Mouse (Mus musculus) megakaryocyte, embryonic 14.5 days (primary cell): Measurements from ENCODE around the gene Gfra1. TPM values are rescaled to one million over a fixed set of nuclear protein-coding genes. Genes with fewer than 3 reads are reported as not detected.

Experiments used
- H3K27me3 ChIP-seq: replicated peaks from 2 replicates; pipeline ENCODE3; 2012; ENCODE audit warnings: inconsistent platforms
- H3K36me3 ChIP-seq: replicated peaks from 2 replicates; pipeline ENCODE3; 2012; ENCODE audit warnings: low read length, inconsistent platforms, mixed read lengths
- H3K4me1 ChIP-seq: 2 replicates; pipeline ENCODE4 v1.6.1; 2012; ENCODE audit warnings: inconsistent platforms
- H3K4me3 ChIP-seq: replicated peaks from 2 replicates; pipeline ENCODE3; 2012; ENCODE audit warnings: moderate library complexity, mild to moderate bottlenecking, inconsistent platforms
- H3K9me3 ChIP-seq: 2 replicates; pipeline ENCODE4 v1.6.1; 2012; ENCODE audit warnings: inconsistent platforms
- FLI1 ChIP-seq: IDR thresholded peaks from 2 replicates; pipeline ENCODE4 v1.6.1; 2012; ENCODE audit warnings: low read length, inconsistent platforms, mixed read lengths
- GATA1 ChIP-seq: IDR thresholded peaks from 3 replicates; pipeline ENCODE4 v1.6.1; 2012; ENCODE audit warnings: mixed read lengths, low read length, inconsistent platforms, borderline replicate concordance
- polyA plus RNA-seq: library from polyadenylated mRNA; stranded (reverse); fragments of >175 nt; gene quantifications from 2 replicates; pipeline ENCODE4 v1.2.3, GENCODE M21; 2012; ENCODE audit warnings: low replicate concordance; ENCODE audit not compliant: insufficient read depth

Gfra1 gene
- polyA plus RNA-seq, 1 experiment: not detected

DNA sequence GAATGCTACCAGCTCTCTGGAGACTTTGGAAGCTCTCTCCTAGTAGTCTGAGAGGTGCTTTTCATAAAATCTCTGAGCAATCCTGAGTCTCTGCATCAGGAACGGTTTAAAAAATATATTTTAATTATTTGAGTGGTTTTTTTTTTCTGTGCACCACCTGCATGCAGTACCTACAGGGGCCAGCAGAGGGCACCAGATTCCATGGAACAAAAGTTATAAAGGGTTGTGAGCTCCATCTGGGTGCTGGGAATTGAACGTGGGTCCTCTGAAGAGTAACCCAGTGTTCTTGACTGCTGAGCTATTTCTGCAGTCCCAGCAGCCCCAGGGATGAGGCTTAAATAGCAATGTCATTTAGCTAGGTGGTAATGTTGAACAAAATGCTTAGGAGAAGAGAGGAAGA, 141.9 kb downstream of the Gfra1 start:
- TF ChIP-seq GATA1 (no peak), FLI1 (no peak)
- Histone ChIP-seq H3K36me3 (no peaks in the 10 kb centered on the region), H3K4me1 (no peaks in the 10 kb centered on the region), H3K9me3 (peaks cover 45% of the 10 kb centered on the region), H3K4me3 (no peak overlapping the region), H3K27me3 (no peaks in the 10 kb centered on the region)

DNA sequence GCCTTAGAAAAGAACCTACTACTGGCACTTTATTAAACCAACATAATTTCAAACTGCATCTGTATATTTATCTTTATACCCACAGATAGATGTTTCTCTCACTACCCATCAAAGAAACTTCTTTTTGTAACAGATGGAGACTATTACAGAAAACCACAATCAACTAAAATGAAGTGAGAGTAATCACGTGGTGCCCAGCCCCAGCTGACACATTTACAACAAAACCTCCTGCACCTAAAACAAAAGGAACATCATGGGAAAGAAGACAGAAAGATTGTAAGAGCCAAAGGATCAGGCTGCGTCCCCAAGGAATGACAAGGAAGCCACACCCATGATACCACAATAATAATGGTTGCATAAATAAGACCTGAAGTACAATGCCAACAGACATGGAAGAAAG, 143.2 kb downstream of the Gfra1 start:
- no peak for TF ChIP-seq FLI1
- Histone ChIP-seq H3K4me3 (no peak overlapping the region), H3K4me1 (no peaks in the 10 kb centered on the region), H3K27me3 (no peaks in the 10 kb centered on the region), H3K9me3 (peaks cover 45% of the 10 kb centered on the region), H3K36me3 (no peaks in the 10 kb centered on the region)

DNA sequence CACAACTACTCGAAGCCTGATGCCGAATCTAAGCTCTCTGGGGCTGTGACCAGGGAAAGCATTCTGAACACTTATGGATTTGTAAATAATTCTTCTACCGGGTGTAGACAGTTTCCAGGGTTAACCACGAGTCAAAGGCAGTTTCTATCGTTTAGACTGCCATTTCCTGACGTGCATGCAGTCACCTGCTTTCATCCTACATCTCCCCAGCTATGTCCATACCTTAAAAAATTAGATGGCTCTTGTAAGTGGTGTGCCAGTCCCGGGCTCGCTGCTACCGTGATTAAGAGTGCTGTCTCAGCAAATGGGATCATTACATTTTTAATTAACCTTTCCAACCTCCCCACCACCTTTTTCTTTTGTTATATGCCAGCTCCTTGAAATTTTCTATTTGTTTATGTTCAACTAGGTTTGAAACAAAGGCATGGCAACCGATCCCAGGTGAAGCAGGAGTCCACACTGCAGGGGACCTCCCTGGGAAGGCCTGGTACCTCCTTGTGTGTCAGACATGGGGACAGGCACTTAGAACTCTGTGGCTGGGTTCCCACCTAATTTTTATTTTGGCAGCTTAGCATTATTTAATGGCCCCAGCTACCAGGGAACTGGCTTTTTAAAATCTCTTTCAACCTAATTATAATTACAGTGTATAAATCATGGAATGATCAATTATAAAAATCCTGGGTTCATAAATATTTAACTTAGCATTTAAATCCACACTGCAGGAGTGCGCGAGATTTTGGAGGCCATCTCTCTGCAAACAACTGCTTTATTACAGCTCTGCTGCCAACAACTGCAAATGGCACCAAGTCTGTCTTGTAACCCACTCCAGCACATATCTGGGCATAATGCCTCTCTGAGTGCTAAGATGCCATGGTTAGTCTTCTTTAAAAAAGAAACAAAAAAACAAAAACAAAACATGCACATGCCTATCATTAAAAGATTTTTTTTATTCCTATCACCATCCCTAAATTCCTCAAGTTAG, 145.1 kb downstream of the Gfra1 start:
- peaks cover 33% of the 10 kb centered on the region for H3K9me3 ChIP-seq
- TF ChIP-seq GATA1 (no peak), FLI1 (no peak)

GRCm38 (mm10) chr19:58309620-58310275, 146.0 kb downstream of the Gfra1 start:
- no peaks in the 10 kb centered on the region for H3K36me3 ChIP-seq

More for the DNA sequence above, 145.1 kb downstream of the Gfra1 start:
- Histone ChIP-seq H3K4me3 (no peak overlapping the region), H3K36me3 (no peaks in the 10 kb centered on the region), H3K27me3 (no peaks in the 10 kb centered on the region), H3K4me1 (no peaks in the 10 kb centered on the region)

DNA sequence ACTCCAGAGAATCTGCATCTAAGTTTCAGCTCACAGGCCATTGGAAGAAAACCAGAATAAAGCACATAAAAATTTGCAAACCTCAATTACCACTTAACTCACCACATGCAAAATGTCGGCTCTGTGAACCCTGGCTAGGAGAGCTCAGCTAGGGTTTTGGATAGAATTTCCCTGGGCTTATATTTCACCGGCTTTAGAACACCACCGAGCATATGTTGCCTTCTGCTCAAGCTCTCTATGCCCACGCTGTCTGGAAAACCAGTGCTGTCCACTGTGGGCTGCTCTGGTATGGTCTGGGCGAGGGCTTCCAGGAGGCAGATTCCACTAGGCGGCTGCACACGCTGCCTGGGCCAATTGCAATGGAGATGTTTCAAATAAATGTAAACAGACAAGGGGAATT, 154.6 kb downstream of the Gfra1 start:
- no peaks in the 10 kb centered on the region for H3K36me3 ChIP-seq
- no peak for TF ChIP-seq FLI1
- TF ChIP-seq GATA1: no peak
- H3K4me3 ChIP-seq: no peak overlapping the region
- H3K9me3 ChIP-seq: peaks cover 11% of the 10 kb centered on the region
- peaks cover 26% of the 10 kb centered on the region for H3K27me3 ChIP-seq
- peaks cover 13% of the 10 kb centered on the region for H3K4me1 ChIP-seq

More at GRCm38 (mm10) chr19:58309620-58310275, 146.0 kb downstream of the Gfra1 start:
- no peaks in the 10 kb centered on the region for H3K4me1 ChIP-seq
- H3K27me3 ChIP-seq: no peaks in the 10 kb centered on the region
- no peak overlapping the region for H3K4me3 ChIP-seq
- peaks cover 24% of the 10 kb centered on the region for H3K9me3 ChIP-seq
- TF ChIP-seq FLI1: no peak
- no peak for TF ChIP-seq GATA1

DNA sequence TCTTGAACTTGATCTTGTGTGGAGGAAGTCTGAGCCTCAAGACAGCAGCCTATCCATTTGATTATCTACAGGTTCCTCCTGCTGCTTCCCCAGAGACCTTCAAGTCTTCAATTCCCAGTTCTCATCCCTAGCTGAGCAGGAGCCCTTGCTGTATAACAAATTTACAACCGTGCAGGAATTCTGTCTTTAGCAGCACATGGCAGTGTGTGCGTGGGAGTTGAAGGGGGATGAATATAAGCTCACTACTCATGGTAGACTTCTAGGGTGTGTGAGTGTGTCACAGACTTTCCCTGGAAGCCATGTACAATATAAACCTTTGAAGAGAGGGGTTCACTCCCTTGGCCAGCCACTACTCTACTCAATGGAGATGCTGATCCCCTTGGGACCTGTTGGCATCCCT, 157.8 kb downstream of the Gfra1 start:
- Histone ChIP-seq H3K4me1 (peaks cover 17% of the 10 kb centered on the region), H3K9me3 (peaks cover 24% of the 10 kb centered on the region), H3K4me3 (no peak overlapping the region), H3K27me3 (peaks cover 30% of the 10 kb centered on the region), H3K36me3 (no peaks in the 10 kb centered on the region)
- no peak for TF ChIP-seq FLI1
- TF ChIP-seq GATA1: no peak

GRCm38 (mm10) chr19:58296842-58297190, 158.9 kb downstream of the Gfra1 start:
- H3K9me3 ChIP-seq: peaks cover 26% of the 10 kb centered on the region
- TF ChIP-seq GATA1 (no peak), FLI1 (no peak)
- peaks cover 30% of the 10 kb centered on the region for H3K27me3 ChIP-seq
- H3K36me3 ChIP-seq: no peaks in the 10 kb centered on the region
- no peak overlapping the region for H3K4me3 ChIP-seq
- peaks cover 17% of the 10 kb centered on the region for H3K4me1 ChIP-seq

DNA sequence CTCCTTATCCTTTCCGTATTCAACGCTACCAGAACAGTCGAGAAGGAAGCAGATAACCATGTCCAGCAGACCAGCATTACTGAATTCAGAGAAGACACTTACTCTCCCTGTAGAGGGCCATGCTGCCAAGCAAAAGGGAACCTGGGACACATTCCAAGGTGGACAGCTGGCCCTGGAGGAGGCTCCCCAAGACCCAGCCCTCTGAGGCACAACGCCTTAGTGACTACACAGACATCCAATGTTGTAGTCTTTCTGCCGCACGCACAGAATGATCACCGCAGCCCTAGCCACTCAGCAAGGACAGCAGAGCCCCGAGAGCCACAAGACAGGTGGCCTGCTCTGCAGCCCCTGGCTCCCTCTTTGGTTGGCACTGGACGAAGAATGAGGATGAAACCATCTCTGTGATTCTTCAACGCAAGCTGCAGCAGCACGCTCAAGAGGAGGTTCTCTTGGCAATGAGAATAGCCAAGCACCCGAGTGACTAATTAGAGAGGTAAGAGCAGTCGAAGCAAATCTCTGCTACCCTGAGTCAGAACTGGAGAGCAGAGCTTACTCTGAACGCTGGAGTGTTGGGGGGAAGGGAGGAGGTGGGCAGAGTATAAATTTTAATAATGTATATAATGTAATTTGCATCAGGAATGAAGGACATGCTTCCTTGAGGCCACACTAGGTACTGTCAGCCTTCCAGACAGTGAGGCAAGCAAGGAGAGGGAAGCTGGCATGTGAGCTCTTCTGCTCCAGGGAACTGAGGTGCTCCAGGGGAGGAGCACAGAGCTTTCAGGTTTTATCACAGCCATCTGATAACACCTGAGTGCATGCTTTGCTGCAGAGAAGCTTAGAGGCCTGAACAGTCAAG, 159.5 kb downstream of the Gfra1 start:
- H3K4me1 ChIP-seq: peaks cover 17% of the 10 kb centered on the region
- TF ChIP-seq GATA1: no peak
- TF ChIP-seq FLI1: no peak
- no peaks in the 10 kb centered on the region for H3K36me3 ChIP-seq
- no peak overlapping the region for H3K4me3 ChIP-seq
- peaks cover 30% of the 10 kb centered on the region for H3K27me3 ChIP-seq
- H3K9me3 ChIP-seq: peaks cover 20% of the 10 kb centered on the region

GRCm38 (mm10) chr19:58288145-58288544, 167.6 kb downstream of the Gfra1 start:
- no peaks in the 10 kb centered on the region for H3K36me3 ChIP-seq
- TF ChIP-seq GATA1: no peak
- no peak for TF ChIP-seq FLI1
- H3K4me1 ChIP-seq: no peaks in the 10 kb centered on the region
- H3K9me3 ChIP-seq: peaks cover 28% of the 10 kb centered on the region
- H3K4me3 ChIP-seq: no peak overlapping the region
- H3K27me3 ChIP-seq: peaks cover 6% of the 10 kb centered on the region

GRCm38 (mm10) chr19:58275281-58275680, 180.4 kb downstream of the Gfra1 start:
- Histone ChIP-seq H3K9me3 (peaks cover 8% of the 10 kb centered on the region; the same call in 1 of the 2 replicates), H3K36me3 (no peaks in the 10 kb centered on the region), H3K4me1 (no peaks in the 10 kb centered on the region), H3K27me3 (peaks cover 2% of the 10 kb centered on the region), H3K4me3 (peak overlapping the region; percentile 28)
- TF ChIP-seq GATA1 (no peak), FLI1 (no peak)
